Mouse (Mus musculus) stomach, embryonic 16.5 days (tissue): ENCODE data around the gene Acp5. TPM values are rescaled to one million over a fixed set of nuclear protein-coding genes. Genes with fewer than 3 reads are reported as not detected.

Experiments used
- ATAC-seq: fragments of 200-750 bp; cut with Nextera tagmentation; 2 replicates; pipeline ENCODE4 v1.8.0; 2017; ENCODE audit warnings: moderate number of reproducible peaks, moderate TSS enrichment; ENCODE audit not compliant: insufficient read depth, low FRiP score
- H3K27ac ChIP-seq: fragments of 300-500 bp; sonication (generic); 2 replicates; pipeline ENCODE4 v1.5.1; 2014; ENCODE audit warnings: low read length
- H3K27me3 ChIP-seq: fragments of 300-500 bp; sonication (generic); 2 replicates; pipeline ENCODE4 v1.6.1; 2014; ENCODE audit warnings: low read length, control low read depth, mixed read lengths; ENCODE audit not compliant: control insufficient read depth, insufficient read depth
- H3K36me3 ChIP-seq: fragments of 300-500 bp; sonication (generic); 2 replicates; pipeline ENCODE4 v1.6.1; 2014; ENCODE audit warnings: low read length; ENCODE audit not compliant: control insufficient read depth, insufficient read depth
- H3K4me1 ChIP-seq: fragments of 300-500 bp; sonication (generic); 2 replicates; pipeline ENCODE4 v1.6.1; 2014; ENCODE audit warnings: low read length, control low read depth, mixed read lengths; ENCODE audit not compliant: control insufficient read depth, insufficient read depth
- H3K4me2 ChIP-seq: fragments of 300-500 bp; sonication (generic); 2 replicates; pipeline ENCODE4 v1.6.1; 2014; ENCODE audit warnings: low read depth, low read length, mixed read lengths
- H3K4me3 ChIP-seq: fragments of 300-500 bp; sonication (generic); replicated peaks from 2 replicates; pipeline ENCODE4 v1.5.1; 2014; ENCODE audit warnings: mild to moderate bottlenecking, low read length
- H3K9ac ChIP-seq: fragments of 300-500 bp; sonication (generic); 2 replicates; pipeline ENCODE4 v1.6.1; 2014; ENCODE audit warnings: low read length
- H3K9me3 ChIP-seq: fragments of 300-500 bp; sonication (generic); replicated peaks from 2 replicates; pipeline ENCODE4 v1.6.1; 2016; ENCODE audit warnings: low read length, control low read depth; ENCODE audit not compliant: control insufficient read depth
- WGBS: fragments of 180-500 bp; shearing (Covaris S2); extraction: QIAGEN DNeasy Blood & Tissue Kit; methylation state at CpG from one replicate; pipeline ENCODE4 v1.1.7; 2014; 5-methylcytosine and 5-hydroxymethylcytosine counted together
- microRNA-seq: library from miRNA; unstranded; fragments of <30 nt; microRNA quantifications from one replicate; pipeline ENCODE4, GENCODE M21; 2016
- polyA plus RNA-seq: library from polyadenylated mRNA; unstranded; fragments of >200 nt; fragmentation: Nextera tagmentation; extraction: Ambion mirVana; gene quantifications from 2 replicates; pipeline ENCODE4 v1.2.1, GENCODE M21; 2015

Acp5 gene
- polyA plus RNA-seq, 1 experiment from 2014 or later = 42.2 TPM

DNA sequence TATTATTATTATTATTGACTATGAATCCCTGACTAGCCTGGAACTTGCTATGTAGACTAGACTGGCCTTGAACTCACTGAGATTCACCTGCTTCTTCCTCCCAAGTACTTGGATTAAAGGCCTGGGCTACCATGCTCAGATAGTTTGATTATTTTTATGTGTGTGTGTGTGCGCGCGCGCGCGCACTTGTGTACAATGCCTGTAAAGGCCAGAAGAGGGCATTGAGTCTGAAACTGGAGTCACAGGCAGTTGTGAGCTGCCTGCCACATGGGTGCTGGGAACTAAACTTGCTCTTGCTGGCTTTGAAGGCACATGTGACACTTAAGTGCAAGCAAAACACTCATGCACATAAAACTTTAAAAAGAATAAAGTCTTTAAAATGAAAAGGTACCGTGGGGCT lies 46.2 kb downstream of the Acp5 start:
- H3K27ac ChIP-seq = no peak overlapping the region
- peaks cover 8% of the 10 kb centered on the region; the same call in 1 of the 2 replicates for H3K4me1 ChIP-seq
- no peak overlapping the region for H3K9ac ChIP-seq
- H3K4me2 ChIP-seq = no peak overlapping the region
- WGBS = 98% methylated on average over 7 of the region's 7 CpGs
- no peaks in the 10 kb centered on the region for H3K27me3 ChIP-seq
- no peaks in the 10 kb centered on the region for H3K9me3 ChIP-seq
- ATAC-seq = no peak
- H3K36me3 ChIP-seq = no peaks in the 10 kb centered on the region
- H3K4me3 ChIP-seq = no peak overlapping the region

DNA sequence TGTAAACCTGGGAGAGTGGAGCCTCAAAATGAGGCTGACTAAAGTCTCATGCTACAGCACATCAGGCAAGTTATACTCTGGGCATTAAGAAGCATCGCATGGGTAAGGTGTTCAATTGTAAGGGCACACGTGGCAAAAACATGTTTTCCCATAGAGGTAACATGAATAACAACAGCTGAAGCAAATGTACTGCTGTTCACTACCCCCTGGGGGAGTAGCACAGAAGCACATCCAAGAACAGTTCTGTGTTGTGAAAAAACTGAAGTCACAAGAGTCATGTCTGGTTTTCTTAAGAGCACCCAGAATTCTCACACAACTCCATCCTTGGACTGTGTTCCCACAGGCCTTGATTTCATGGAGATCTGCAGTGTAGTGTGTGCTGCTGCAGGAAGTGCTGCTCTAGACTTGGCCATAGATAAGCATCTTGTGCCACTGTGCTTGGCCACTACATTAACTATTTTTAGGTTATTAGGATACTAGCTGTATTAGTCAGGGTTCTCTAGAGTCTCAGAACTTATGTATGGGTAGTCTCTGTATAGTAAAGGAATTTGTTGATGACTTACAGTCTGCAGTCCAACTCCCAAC lies 48.4 kb downstream of the Acp5 start:
- WGBS = 84% methylated on average over 2 of the region's 2 CpGs
- no peak for ATAC-seq

DNA sequence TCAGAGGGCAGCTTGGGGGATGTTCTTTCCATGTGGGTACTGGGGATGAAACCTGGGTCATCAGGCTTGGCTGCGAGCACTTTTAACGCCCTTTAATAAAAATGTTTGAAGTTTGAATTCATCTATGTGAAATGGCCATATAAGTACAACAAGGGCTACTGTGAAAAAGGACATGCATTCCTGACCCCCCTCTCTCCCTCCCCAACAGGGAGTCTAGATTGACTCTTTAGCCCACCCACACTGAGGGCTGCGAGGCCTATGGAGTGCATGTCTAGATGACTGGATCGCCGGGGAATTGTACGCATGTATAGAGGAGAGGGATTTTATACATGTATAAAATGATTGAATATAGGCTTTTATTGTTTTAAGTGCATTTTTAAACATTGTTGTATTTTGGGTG lies 49.5 kb downstream of the Acp5 start:
- Histone ChIP-seq H3K4me1 (peaks cover 8% of the 10 kb centered on the region; the same call in 1 of the 2 replicates), H3K36me3 (no peaks in the 10 kb centered on the region), H3K27me3 (no peaks in the 10 kb centered on the region), H3K9ac (peak overlapping the region; percentile 83), H3K4me2 (peak overlapping the region; percentile 75), H3K9me3 (no peaks in the 10 kb centered on the region), H3K27ac (peak overlapping the region; percentile 94), H3K4me3 (peak overlapping the region; percentile 88)
- ATAC-seq = peak; percentile 38; the same call in 1 of the 2 replicates
- WGBS = 50% methylated on average over 6 of the region's 6 CpGs

More for the DNA sequence above, 48.4 kb downstream of the Acp5 start:
- Histone ChIP-seq H3K36me3 (no peaks in the 10 kb centered on the region), H3K27me3 (no peaks in the 10 kb centered on the region), H3K27ac (no peak overlapping the region), H3K9ac (no peak overlapping the region), H3K4me1 (peaks cover 8% of the 10 kb centered on the region; the same call in 1 of the 2 replicates), H3K4me3 (no peak overlapping the region), H3K9me3 (no peaks in the 10 kb centered on the region), H3K4me2 (no peak overlapping the region)

- Histone ChIP-seq H3K27me3 (no peaks in the 10 kb centered on the region), H3K27ac (peak within 1 kb of the TSS; percentile 94), H3K4me1 (peaks cover 8% of the 10 kb centered on the region; the same call in 1 of the 2 replicates), H3K36me3 (0 out of 2 replicates have a peak, but pooled peaks cover 4% of the 10 kb centered on the region), H3K4me3 (peak within 1 kb of the TSS; percentile 88), H3K4me2 (peak within 1 kb of the TSS; percentile 75), H3K9ac (peak within 1 kb of the TSS; percentile 83), H3K9me3 (no peaks in the 10 kb centered on the region)
- peak; percentile 99 for ATAC-seq
- under 1% methylated on average over 48 of the region's 48 CpGs for WGBS
These were observed 50.3 kb downstream of the Acp5 start, which contains the start of gene Ecsit for GRCm38 (mm10) chr9:22085022-22085834. TSS of gene Ecsit (minus strand) at chr9:22085438.

DNA sequence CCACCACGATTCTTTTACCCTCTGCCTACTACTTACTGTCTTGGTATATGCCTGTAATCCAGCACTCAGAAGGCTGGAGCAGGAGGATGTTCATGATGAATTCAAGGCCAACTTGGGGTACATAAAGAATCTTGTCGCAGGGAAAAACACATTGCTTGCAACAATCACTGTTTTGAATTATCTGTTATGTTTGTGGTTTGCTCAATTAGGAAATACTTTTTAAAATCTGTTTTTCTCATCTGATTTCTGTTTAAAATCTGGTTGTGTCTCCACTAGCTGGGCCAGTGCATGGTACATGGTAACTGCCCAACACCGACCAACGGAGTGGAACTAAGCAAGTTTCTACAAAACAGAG lies 50.9 kb downstream of the Acp5 start:
- Histone ChIP-seq H3K36me3 (0 out of 2 replicates have a peak, but pooled peaks cover 5% of the 10 kb centered on the region), H3K27ac (peak overlapping the region; percentile 94; the same call in 1 of the 2 replicates), H3K4me1 (peaks cover 8% of the 10 kb centered on the region; the same call in 1 of the 2 replicates), H3K4me2 (peak overlapping the region; percentile 75), H3K9ac (peak overlapping the region; percentile 83), H3K4me3 (peak overlapping the region; percentile 88), H3K27me3 (no peaks in the 10 kb centered on the region), H3K9me3 (no peaks in the 10 kb centered on the region)
- WGBS = 26% methylated on average over 4 of the region's 4 CpGs
- ATAC-seq = no peak

Small RNA genes within 50 kb of the gene (microRNA-seq; reads per million reads assigned to microRNA genes)
- 0.50 reads per million for gene Mir7084

Other genes with a start within 250 kb of the Acp5 start
- 106 and 130 TPM in 2 replicates for gene Rab3d, start 217.5 kb downstream of the Acp5 start, polyA plus RNA-seq
- 3.4 and 4.6 TPM in 2 replicates for gene Ccdc159, start 208.2 kb downstream of the Acp5 start, polyA plus RNA-seq
- 74.5 and 81.2 TPM in 2 replicates for gene Tmem205, start 208.2 kb downstream of the Acp5 start, polyA plus RNA-seq
- gene Plppr2, start 198.7 kb downstream of the Acp5 start, polyA plus RNA-seq = 6.9 and 7.1 TPM in 2 replicates
- gene Swsap1, start 180.0 kb downstream of the Acp5 start, polyA plus RNA-seq = 5.6 and 6.0 TPM in 2 replicates
- 10.4 and 11.8 TPM in 2 replicates for gene Epor, start 172.2 kb downstream of the Acp5 start, polyA plus RNA-seq
- 6.1 and 6.2 TPM in 2 replicates for gene Rgl3, start 146.3 kb downstream of the Acp5 start, polyA plus RNA-seq
- gene Ccdc151, start 133.1 kb downstream of the Acp5 start, polyA plus RNA-seq = 0.53 and 0.59 TPM in 2 replicates
- 102 TPM in 2 replicates for gene Prkcsh, start 132.9 kb downstream of the Acp5 start, polyA plus RNA-seq
- 1.9 and 2.1 TPM in 2 replicates for gene Elavl3, start 83.7 kb downstream of the Acp5 start, polyA plus RNA-seq
- gene Gm49318, start 64.5 kb downstream of the Acp5 start, polyA plus RNA-seq = not detected in 2 replicates
- gene Zfp653, start 64.3 kb downstream of the Acp5 start, polyA plus RNA-seq = 11.2 and 11.7 TPM in 2 replicates
- gene Ecsit, start 50.3 kb downstream of the Acp5 start, polyA plus RNA-seq = 43.5 and 43.9 TPM in 2 replicates
- gene Cnn1, start 36.5 kb downstream of the Acp5 start, polyA plus RNA-seq = 505 and 582 TPM in 2 replicates
- gene Elof1, start 18.5 kb downstream of the Acp5 start, polyA plus RNA-seq = 152 and 158 TPM in 2 replicates
- gene Pigyl, start 21.1 kb upstream of the Acp5 start, polyA plus RNA-seq = 90.4 and 93.4 TPM in 2 replicates
- 1.0 and 1.9 TPM in 2 replicates for gene Zfp872, start 52.4 kb upstream of the Acp5 start, polyA plus RNA-seq
- gene Zfp809, start 90.0 kb upstream of the Acp5 start, polyA plus RNA-seq = 27.5 and 29.7 TPM in 2 replicates
- gene Zfp599, start 124.2 kb upstream of the Acp5 start, polyA plus RNA-seq = 2.7 and 3.3 TPM in 2 replicates
- 13.6 and 15.2 TPM in 2 replicates for gene Zfp810, start 171.9 kb upstream of the Acp5 start, polyA plus RNA-seq